Mouse (Mus musculus) v-Abl transformed pro-B cells (cell line): ENCODE data around the gene Gm42878.
"Not testable (repeated sequence)": the region's sequence is repeated elsewhere in the genome, so short reads cannot be mapped to it uniquely, and the experiment has no call there.

Experiments used
- in situ Hi-C, 2 experiments: fragments of 400-800 bp; cut with MboI; formaldehyde crosslinking; loops; one replicate each; pipeline ENCODE4 v1.15.1; 2025; ENCODE audit not compliant: unreplicated experiment in 2 of 2

Gene Gm42878

DNA sequence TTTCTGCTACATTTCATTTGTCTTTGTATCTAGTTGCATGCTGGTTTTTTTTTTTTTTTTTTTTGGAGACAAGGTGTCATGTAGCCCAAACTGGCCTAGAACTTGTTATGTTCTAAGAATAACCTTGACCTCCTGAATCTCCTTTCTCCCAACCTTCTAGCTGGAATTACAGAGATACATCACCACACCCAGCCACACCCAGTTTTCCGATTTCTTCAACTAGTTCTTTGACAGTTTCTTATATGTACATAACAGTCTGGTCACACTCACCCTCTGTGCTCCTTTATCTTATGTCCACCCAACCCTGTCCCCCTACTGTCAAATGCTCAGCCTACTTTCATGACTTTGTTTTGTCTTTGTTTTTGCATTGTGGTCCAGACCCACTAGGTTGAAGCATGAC lies 38.4 kb downstream of the Gm42878 start:
- in situ Hi-C loops = no loop called here

DNA sequence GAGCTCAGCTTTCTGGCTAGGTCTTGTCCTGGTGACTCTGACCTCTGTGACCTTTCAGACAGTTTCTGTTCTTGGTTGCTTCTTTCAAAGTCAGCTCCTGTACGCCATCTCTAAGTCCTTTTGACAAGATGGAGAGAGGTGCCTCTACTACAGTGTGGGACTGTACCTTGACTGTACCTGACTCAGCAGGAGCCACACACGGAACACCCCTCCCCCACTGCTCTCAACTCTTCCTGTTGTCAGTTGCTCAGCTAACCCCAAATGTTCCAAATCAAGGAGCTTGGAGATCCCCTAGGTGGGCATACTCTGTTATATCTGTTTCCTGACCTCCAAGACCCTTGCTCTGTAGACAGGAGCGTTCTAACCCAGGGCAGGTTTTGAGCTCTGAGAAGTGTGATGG lies 42.1 kb downstream of the Gm42878 start, which contains the start of gene Adam1b:
TSS of gene Adam1b (minus strand) at position 205 of the 400 bp plus-strand sequence.
- in situ Hi-C loops = no loop called here

DNA sequence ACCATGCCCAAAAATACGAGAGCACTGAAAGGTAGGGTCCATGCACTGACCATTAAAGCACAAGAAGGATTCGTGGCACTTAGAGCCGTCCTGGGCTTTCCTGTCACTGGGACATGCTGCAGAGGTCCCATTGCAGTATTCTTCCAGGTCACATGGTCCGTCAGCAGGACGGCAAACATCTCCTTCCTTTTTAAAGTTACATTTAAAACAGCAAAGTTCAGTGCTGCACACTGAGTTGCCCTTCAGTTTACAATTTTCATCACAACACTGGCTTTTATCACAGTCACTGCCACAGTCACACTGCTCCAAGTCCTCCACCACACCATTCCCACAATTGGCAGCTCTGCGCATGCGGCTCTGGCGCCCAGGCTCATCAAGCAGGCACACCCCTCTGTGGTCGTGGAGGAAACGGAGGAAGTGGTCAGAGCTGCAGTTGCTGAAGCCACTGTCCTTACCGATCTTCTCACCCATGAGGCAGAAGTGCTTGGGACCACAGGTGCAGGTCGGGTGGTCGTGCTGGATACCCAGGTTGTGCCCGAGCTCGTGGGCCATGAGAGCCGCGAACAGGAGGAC lies 43.8 kb downstream of the Gm42878 start:
- in situ Hi-C loops = not testable (repeated sequence)

DNA sequence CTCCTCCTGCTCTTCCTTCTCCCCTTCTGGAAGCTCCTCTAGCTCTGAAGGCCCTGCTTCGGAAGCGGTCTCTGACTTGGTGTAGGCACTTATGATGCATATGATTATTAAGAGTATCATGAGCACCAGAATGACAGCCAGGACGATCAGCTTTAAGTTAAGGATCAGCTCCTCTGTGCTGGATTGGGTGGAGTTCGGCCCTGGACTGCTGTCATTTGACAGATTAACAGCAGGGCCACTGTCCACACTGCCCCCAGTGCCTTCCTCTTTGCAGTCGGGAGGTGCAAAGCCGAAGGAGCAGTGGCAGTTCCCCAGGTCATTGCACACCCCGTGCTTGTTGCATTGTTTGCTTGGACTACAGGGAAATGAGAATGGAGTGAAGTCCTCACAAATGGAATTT lies 44.6 kb downstream of the Gm42878 start:
- in situ Hi-C loops = no loop called here

DNA sequence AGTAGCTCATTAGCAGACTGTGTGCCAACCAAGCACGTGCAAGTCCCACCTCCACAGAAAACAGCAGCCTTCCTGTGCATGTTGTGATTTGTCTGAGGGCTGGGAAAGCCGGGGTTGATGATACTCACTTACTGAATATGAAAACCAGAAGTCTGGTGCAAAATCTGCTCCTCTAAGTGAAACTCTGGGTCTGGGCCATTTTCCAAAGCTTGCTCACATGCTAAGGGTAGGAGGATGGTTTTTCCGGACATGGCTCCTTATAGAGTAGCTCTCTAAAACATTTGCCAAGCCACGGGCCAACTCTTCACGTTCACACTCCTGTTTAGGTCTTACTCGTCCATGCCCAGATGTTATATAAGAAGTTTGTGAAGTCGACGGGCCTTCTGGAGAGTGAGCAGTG lies 52.0 kb downstream of the Gm42878 start:
- in situ Hi-C loops = loop anchor here in 1 of 2 experiments (25.0 kb wide), 1 partner anchor 569 kb away; the partner anchor contains the start of gene Cux2

DNA sequence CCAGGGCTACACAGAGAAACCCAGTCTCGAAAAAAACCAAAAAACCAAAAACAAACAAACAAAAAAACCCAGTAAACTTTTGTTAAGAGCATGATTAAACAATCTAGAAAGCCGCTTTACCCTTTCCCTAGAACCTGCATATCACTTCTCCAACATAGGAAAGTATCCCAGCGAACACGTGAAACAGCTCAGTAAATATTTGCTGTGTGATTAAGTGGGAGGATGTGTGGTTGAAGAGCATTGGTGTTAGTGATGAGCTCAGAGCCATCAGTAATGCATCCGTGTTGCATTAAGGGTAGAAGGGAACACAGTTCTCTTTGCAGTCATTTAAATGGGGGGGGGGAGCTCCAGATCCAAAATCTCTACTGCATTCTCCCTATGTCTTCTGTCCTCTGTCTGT lies 60.5 kb downstream of the Gm42878 start:
- in situ Hi-C loops = loop anchor here in 1 of 2 experiments (25.0 kb wide), 1 partner anchor 578 kb away; the partner anchor contains the start of gene Cux2

DNA sequence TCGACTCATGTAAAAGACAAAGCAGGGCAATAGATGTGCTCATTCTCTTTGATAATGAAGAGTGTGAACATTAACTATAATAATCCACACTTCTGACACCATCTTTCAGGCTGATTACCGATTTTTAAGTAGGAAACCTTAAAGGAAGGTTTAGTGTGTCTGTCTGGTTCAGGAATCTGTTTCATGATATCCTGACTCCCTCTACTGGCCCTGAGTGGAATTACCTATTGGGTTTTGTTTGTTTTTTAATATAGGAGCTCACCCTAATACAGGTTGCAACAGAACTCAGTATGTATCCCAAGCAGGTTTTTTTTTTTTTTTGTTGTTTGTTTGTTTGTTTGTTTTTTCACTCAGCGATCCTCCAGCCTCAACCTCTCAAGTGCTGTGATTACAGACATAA lies 67.6 kb downstream of the Gm42878 start:
- in situ Hi-C loops = loop anchor here (5.0 to 25.0 kb wide), 3 partner anchors 35 to 585 kb away; partner anchors contain the start of genes Cux2 (in 1 of the 2) and Rpl6 (in 1 of the 2)

DNA sequence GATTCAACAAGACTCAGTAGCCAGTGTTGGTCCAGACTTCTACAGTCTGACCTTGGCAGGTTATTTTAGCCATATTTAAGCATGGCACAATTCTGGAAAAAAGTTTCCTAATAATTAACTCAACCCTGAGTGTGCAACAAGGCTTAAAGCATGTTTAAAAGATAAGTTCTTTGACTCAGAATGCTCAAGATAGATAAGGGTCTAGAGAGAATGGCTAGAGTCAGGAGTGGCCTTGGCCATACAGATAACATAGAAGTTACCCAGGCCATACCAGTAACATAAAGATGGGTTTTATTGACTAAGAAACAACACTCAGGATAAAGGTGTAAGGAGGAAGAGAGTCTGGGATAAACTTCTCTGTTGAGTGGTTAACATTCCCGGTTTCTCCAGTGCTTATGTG lies 69.2 kb downstream of the Gm42878 start:
- in situ Hi-C loops = loop anchor here (5.0 to 25.0 kb wide), 3 partner anchors 34 to 586 kb away; partner anchors contain the start of genes Cux2 (in 1 of the 2) and Rpl6 (in 1 of the 2)

DNA sequence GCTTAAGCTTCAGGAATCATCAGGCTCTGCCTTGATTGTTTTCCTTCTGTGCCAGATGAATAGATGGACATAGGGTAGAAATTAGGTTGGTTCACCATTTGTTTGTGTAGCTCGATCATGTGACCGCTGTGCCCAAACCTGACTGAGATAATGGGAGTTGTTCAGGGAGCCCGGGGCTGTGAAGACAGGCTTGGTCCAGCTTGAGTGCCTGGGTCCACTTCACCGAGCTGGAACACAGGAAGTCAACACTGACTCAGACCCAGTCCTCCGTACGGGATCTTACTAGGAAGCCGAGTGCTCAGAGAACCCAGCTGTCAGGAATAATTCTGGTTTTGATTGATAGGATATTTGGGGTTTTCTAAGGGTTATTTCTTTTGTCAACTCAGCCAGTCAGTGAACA lies 70.7 kb downstream of the Gm42878 start:
- in situ Hi-C loops = loop anchor here (5.0 to 25.0 kb wide), 3 partner anchors 32 to 588 kb away; partner anchors contain the start of genes Cux2 (in 1 of the 2) and Rpl6 (in 1 of the 2)

DNA sequence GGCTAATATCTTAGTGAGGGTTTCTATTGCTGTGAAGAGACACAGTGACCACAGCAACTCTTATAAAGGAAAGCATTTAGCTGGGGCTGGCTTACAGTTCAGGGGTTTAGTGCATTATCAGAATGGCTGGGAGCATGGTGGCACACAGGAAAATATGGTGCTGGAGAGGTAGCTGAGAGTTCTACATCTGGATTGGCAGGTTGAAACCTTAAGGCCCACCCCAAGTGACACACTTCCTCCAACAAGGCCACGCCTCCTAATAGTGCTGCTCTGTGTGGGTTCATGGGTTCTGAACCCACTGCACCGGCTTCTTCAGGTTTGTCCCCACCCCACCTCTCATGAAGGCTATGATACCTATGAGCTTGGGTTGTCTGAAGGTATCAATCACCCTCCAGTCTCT lies 72.9 kb downstream of the Gm42878 start:
- in situ Hi-C loops = loop anchor here in 1 of 2 experiments (10.0 kb wide), 1 partner anchor 268 kb away; the partner anchor contains the start of gene Rpl6

DNA sequence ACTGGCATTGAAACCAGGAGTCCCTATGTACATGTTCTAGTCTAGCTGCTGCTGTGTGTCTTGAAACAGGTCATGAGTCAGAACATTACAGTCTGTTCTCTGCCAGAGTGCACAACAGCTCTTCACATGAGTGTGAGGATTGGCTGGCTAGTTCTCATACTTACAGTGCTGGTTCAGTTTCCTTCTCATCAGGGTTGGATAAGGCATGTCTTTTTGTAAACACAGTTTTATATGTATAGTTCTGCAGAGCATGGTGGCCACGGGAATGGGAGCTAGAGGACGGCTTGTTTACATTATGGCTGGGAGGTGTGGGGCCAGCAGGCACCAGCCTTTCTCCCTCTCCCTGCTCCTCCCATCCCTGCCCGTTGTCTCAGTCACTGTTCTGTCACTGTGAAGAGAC lies 75.7 kb downstream of the Gm42878 start:
- in situ Hi-C loops = no loop called here
